Mouse (Mus musculus) gastrocnemius, postnatal 36 days (tissue): ENCODE data around the gene Pfn2. TPM values are rescaled to one million over a fixed set of nuclear protein-coding genes. Genes with fewer than 3 reads are reported as not detected.
A peak's percentile ranks its signal among the peaks of the same experiment; 100 is the strongest.
"Not testable (repeated sequence)": the region's sequence is repeated elsewhere in the genome, so short reads cannot be mapped to it uniquely, and the experiment has no call there.

Source experiments
- DNase-seq, 2 experiments: peaks; one replicate each; pipeline ENCODE4 v3.0.0; 2022
- intact Hi-C: fragments of 180-260 bp; cut with DNase I; formaldehyde crosslinking; loops from one replicate; pipeline ENCODE4 v1.15.1; 2025
- long read RNA-seq, 2 experiments: library from polyadenylated mRNA; stranded (forward); transcript quantifications; one replicate each; pipeline ENCODE4 v2.0.0; 2021
- total RNA-seq, 2 experiments: library from RNA; stranded (reverse); gene quantifications; 2 replicates each; pipeline ENCODE4 v1.2.3; 2021

The Pfn2 gene
- total RNA-seq, result 100 to 1,000 TPM; 137 to 161 TPM
- long read RNA-seq, experiment 1, transcript Pfn2-202 (3 exons, 1,879 nt), result minor isoform, 27 of 170 reads
- long read RNA-seq, experiment 1, transcript Pfn2-201 (3 exons, 2,342 nt), result major isoform, 107 of 170 reads
- long read RNA-seq, experiment 1, partial matches to known transcripts, result 0 of 170 reads
- long read RNA-seq, experiment 1, other reads (novel, unspliced or antisense), result 33 of 170 reads
- long read RNA-seq, experiment 2, transcript Pfn2-201 (3 exons, 2,342 nt), result major isoform, 191 of 265 reads
- long read RNA-seq, experiment 2, transcript Pfn2-204 (3 exons, 810 nt), result minor isoform, 12 of 265 reads
- long read RNA-seq, experiment 2, transcript Pfn2-202 (3 exons, 1,879 nt), result minor isoform, 33 of 265 reads
- long read RNA-seq, experiment 2, partial matches to known transcripts, result 4 of 265 reads
- long read RNA-seq, experiment 2, other reads (novel, unspliced or antisense), result 23 of 265 reads

- intact Hi-C loops, result loop anchor here (2.0 kb wide), 2 partner anchors 103 to 129 kb away; no protein-coding TSS in a partner anchor
- peak; percentile 37 to 64 for DNase-seq
These were observed at the start of gene Pfn2 for GRCm38 (mm10) chr3:57847760-57848185. TSS of gene Pfn2 (minus strand) at chr3:57848079.

GRCm38 (mm10) chr3:57882945-57883344 is 35.1 kb upstream of the Pfn2 start:
- no peak for DNase-seq
- intact Hi-C loops, result no loop called here

- peak; percentile 36 to 57 for DNase-seq
- intact Hi-C loops, result loop anchor here (2.0 kb wide), 2 partner anchors 104 to 130 kb away; no protein-coding TSS in a partner anchor
These were observed 743 bp downstream of the Pfn2 start for GRCm38 (mm10) chr3:57846912-57847759.

GRCm38 (mm10) chr3:57846662-57846911 is 1.3 kb downstream of the Pfn2 start:
- intact Hi-C loops, result loop anchor here (2.0 kb wide), 2 partner anchors 104 to 130 kb away; no protein-coding TSS in a partner anchor
- DNase-seq, result no peak

GRCm38 (mm10) chr3:57845786-57846661 is 1.9 kb downstream of the Pfn2 start:
- intact Hi-C loops, result loop anchor here (2.0 kb wide), 2 partner anchors 105 to 131 kb away; no protein-coding TSS in a partner anchor
- DNase-seq, result no peak

GRCm38 (mm10) chr3:57843775-57844174 is 4.1 kb downstream of the Pfn2 start:
- intact Hi-C loops, result loop anchor here (2.0 kb wide), 1 partner anchor 279 kb away; no protein-coding TSS in a partner anchor
- DNase-seq, result no peak

- intact Hi-C loops, result no loop called here
- DNase-seq, result no peak
These were observed 11.0 kb downstream of the Pfn2 start for GRCm38 (mm10) chr3:57836911-57837310.

GRCm38 (mm10) chr3:57833585-57833984 is 14.3 kb downstream of the Pfn2 start:
- intact Hi-C loops, result no loop called here
- no peak for DNase-seq

- DNase-seq, result no peak
- intact Hi-C loops, result no loop called here
These were observed 22.0 kb downstream of the Pfn2 start for GRCm38 (mm10) chr3:57825866-57826265.

- DNase-seq, result no peak
- intact Hi-C loops, result loop anchor here (2.0 kb wide), 1 partner anchor 151 kb away; no protein-coding TSS in a partner anchor
These were observed 32.4 kb downstream of the Pfn2 start for GRCm38 (mm10) chr3:57815447-57815846.

GRCm38 (mm10) chr3:57795071-57795470 is 52.8 kb downstream of the Pfn2 start:
- DNase-seq, intact Hi-C loops: not testable (repeated sequence)

Other genes starting within 250 kb of the Pfn2 start
- 10 to 100 TPM; 10.1 to 12.0 TPM for gene Commd2, start 196.4 kb downstream of the Pfn2 start, total RNA-seq
- not detected for gene Ankub1, start 155.3 kb downstream of the Pfn2 start, total RNA-seq
- gene Rnf13, start 112.0 kb downstream of the Pfn2 start, total RNA-seq, result 10 to 100 TPM; 28.3 to 32.9 TPM